In the genomic region with DNA sequence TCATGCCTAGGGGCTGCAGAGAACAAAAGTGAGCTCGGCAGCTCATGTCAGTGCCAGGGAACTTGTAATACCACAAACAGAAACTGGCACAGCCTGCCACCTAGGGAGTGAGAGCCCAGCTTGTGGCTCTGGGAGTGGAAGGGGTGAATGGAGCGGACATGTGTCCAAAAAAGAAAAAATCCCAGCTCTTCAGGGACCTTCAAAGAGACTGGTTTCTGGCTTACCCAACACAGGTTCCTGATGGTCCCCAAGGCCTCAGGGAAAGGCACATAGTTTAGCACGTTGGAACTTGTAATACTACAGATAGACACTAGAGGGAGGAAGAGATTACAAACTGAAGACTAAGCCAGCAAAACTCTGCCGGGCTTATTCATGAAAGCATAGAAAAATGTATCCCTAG, we compare ENCODE assay signal across 9 mouse cellular contexts.
DNase-seq lines count a peak whose midpoint lies in the region; ATAC-seq lines count a peak whose summit lies in the region.
"Had no signal": no experiment of that assay in that cellular context is flagged by ENCODE, and none has a peak within 500 bp of the region (broad histone marks: within the 10 kb centered on the region; RNA-seq: fewer than 3 reads in every experiment).

No protein-coding gene starts in this region.

- H3K4me2 ChIP-seq in hindbrain, embryonic 11.5 days (replicated peaks; ENCODE audit: low read depth, low read length), result no peak overlapping the region
- H3K4me2 ChIP-seq in forebrain, embryonic 14.5 days (ENCODE audit: low read length), result no peak overlapping the region
- H3K4me2 ChIP-seq: lung, embryonic 15.5 days had no signal

- H3K9me3 ChIP-seq in hindbrain, embryonic 11.5 days (ENCODE audit: control insufficient read depth, low read length), result no peaks in the 10 kb centered on the region
- no peaks in the 10 kb centered on the region for H3K9me3 ChIP-seq in hindbrain, embryonic 10.5 days
- H3K9me3 ChIP-seq in forebrain, embryonic 14.5 days (replicated peaks; ENCODE audit: control insufficient read depth, low read length), result no peaks in the 10 kb centered on the region
- H3K9me3 ChIP-seq: lung, embryonic 15.5 days had no signal

- 45% methylated on average over 4 of the region's 4 CpGs for WGBS in hindbrain, embryonic 11.5 days
- WGBS in hindbrain, embryonic 10.5 days, result 42% methylated on average over 4 of the region's 4 CpGs
- WGBS in forebrain, embryonic 14.5 days, result 18% methylated on average over 4 of the region's 4 CpGs

- no peak overlapping the region for H3K4me3 ChIP-seq in hindbrain, embryonic 11.5 days (ENCODE audit: low read depth, low read length)
- no peak overlapping the region for H3K4me3 ChIP-seq in hindbrain, embryonic 10.5 days
- H3K4me3 ChIP-seq in forebrain, embryonic 14.5 days (ENCODE audit: low read depth, low read length), result no peak overlapping the region
- H3K4me3 ChIP-seq: lung, embryonic 15.5 days had no signal

- peak; percentile 51 for DNase-seq in hindbrain, embryonic 11.5 days (ENCODE audit: low spot score)
- DNase-seq in hindbrain, embryonic 10.5 days (ENCODE audit: low spot score), result no peak
- DNase-seq in 416B (ENCODE audit: low read depth) (peak; percentile 73), WW6 (ENCODE audit: low read depth, low spot score) (peak; percentile 31)
- peak; percentile 81 for DNase-seq in forebrain, embryonic 14.5 days (ENCODE audit: low spot score)
- no peak for DNase-seq in frontal cortex, postnatal 10 days (ENCODE audit: low spot score in 2 of 2)
- no peak for DNase-seq in left cerebral cortex, adult 11 months (ENCODE audit: low spot score)

- no peaks in the 10 kb centered on the region for H3K4me1 ChIP-seq in hindbrain, embryonic 11.5 days (replicated peaks; ENCODE audit: control insufficient read depth, insufficient read depth, low read length)
- no peaks in the 10 kb centered on the region for H3K4me1 ChIP-seq in hindbrain, embryonic 10.5 days (replicated peaks)
- H3K4me1 ChIP-seq in forebrain, embryonic 14.5 days (ENCODE audit: control insufficient read depth, insufficient read depth, low read length), result no peaks in the 10 kb centered on the region
- H3K4me1 ChIP-seq: lung, embryonic 15.5 days had no signal

- no peaks in the 10 kb centered on the region for H3K36me3 ChIP-seq in hindbrain, embryonic 11.5 days (ENCODE audit: control insufficient read depth, insufficient read depth, low read length)
- no peaks in the 10 kb centered on the region for H3K36me3 ChIP-seq in hindbrain, embryonic 10.5 days
- H3K36me3 ChIP-seq in forebrain, embryonic 14.5 days (ENCODE audit: control insufficient read depth, insufficient read depth, low read length), result 0 out of 2 replicates have a peak, but pooled peaks cover 5% of the 10 kb centered on the region
- H3K36me3 ChIP-seq: lung, embryonic 15.5 days had no signal

- peak; percentile 43; the same call in 1 of the 2 replicates for ATAC-seq in hindbrain, embryonic 11.5 days (ENCODE audit: low FRiP score)
- peak; percentile 86 for ATAC-seq in forebrain, embryonic 14.5 days
- ATAC-seq in megakaryocyte-erythroid progenitor cell, adult 5-6 weeks (replicated peaks; ENCODE audit: low FRiP score, low TSS enrichment, poor library complexity, severe bottlenecking), result peak; percentile 84

- H3K27me3 ChIP-seq in hindbrain, embryonic 11.5 days (ENCODE audit: control insufficient read depth, insufficient read depth, low read length), result no peaks in the 10 kb centered on the region
- H3K27me3 ChIP-seq in hindbrain, embryonic 10.5 days (ENCODE audit: insufficient read depth, poor library complexity, severe bottlenecking), result no peaks in the 10 kb centered on the region
- H3K27me3 ChIP-seq in forebrain, embryonic 14.5 days (replicated peaks; ENCODE audit: control insufficient read depth, insufficient read depth, low read length), result no peaks in the 10 kb centered on the region
- H3K27me3 ChIP-seq: lung, embryonic 15.5 days had no signal

- H3K27ac ChIP-seq in hindbrain, embryonic 11.5 days (ENCODE audit: low read depth, low read length), result no peak overlapping the region
- no peak overlapping the region for H3K27ac ChIP-seq in hindbrain, embryonic 10.5 days
- no peak overlapping the region for H3K27ac ChIP-seq in forebrain, embryonic 14.5 days (ENCODE audit: low read depth, low read length)
- H3K27ac ChIP-seq: lung, embryonic 15.5 days had no signal

- no peak overlapping the region for H3K9ac ChIP-seq in hindbrain, embryonic 11.5 days (ENCODE audit: low read depth, low read length)
- no peak overlapping the region for H3K9ac ChIP-seq in forebrain, embryonic 14.5 days (ENCODE audit: low read length)
- H3K9ac ChIP-seq: lung, embryonic 15.5 days had no signal

Comparison
In these comparisons a context has a peak if more than half of its experiments do, and no peak if none do; other contexts are left out.
1. DNase-seq: peak in hindbrain, embryonic 11.5 days (single experiment), 416B (single experiment), WW6 (single experiment) and forebrain, embryonic 14.5 days (single experiment); none in hindbrain, embryonic 10.5 days (single experiment), frontal cortex, postnatal 10 days (0 of 2) and left cerebral cortex, adult 11 months (single experiment).
2. Peak in every context shown above with its lines, with median percentiles within 50 percentile points of each other: ATAC-seq.